Mouse (Mus musculus): ENCODE results near the gene Asrgl1. TPM values are rescaled to one million over a fixed set of nuclear protein-coding genes. Genes with fewer than 3 reads are reported as not detected.

The Asrgl1 gene
- polyA plus RNA-seq, 1 experiment from 2014 or later = 18.8 TPM

GRCm38 (mm10) chr19:9076982-9077660 is 58.3 kb downstream of the Asrgl1 start:
- H3K9me3 ChIP-seq (ENCODE audit: control insufficient read depth, low read length) = no peaks in the 10 kb centered on the region
- H3K4me3 ChIP-seq (ENCODE audit: low read length) = no peak overlapping the region
- no peaks in the 10 kb centered on the region for H3K36me3 ChIP-seq (ENCODE audit: control insufficient read depth, insufficient read depth, low read length)

GRCm38 (mm10) chr19:9076035-9076434 is 59.4 kb downstream of the Asrgl1 start:
- Histone ChIP-seq H3K9ac (ENCODE audit: low read length) (no peak overlapping the region), H3K27me3 (ENCODE audit: control insufficient read depth, insufficient read depth, low read depth, low read length) (no peaks in the 10 kb centered on the region), H3K9me3 (ENCODE audit: control insufficient read depth, low read length) (no peaks in the 10 kb centered on the region), H3K27ac (ENCODE audit: low read length) (no peak overlapping the region), H3K4me3 (ENCODE audit: low read length) (no peak overlapping the region), H3K36me3 (ENCODE audit: control insufficient read depth, insufficient read depth, low read length) (no peaks in the 10 kb centered on the region), H3K4me2 (ENCODE audit: low read depth, low read length) (no peak overlapping the region), H3K4me1 (replicated peaks; ENCODE audit: control insufficient read depth, insufficient read depth, low read length) (peaks cover 18% of the 10 kb centered on the region)
- ATAC-seq (ENCODE audit: low read depth) = no peak
- 91% methylated on average over 3 of the region's 3 CpGs for WGBS

More at GRCm38 (mm10) chr19:9076982-9077660, 58.3 kb downstream of the Asrgl1 start:
- WGBS = 59% methylated on average over 4 of the region's 4 CpGs
- no peak overlapping the region for H3K27ac ChIP-seq (ENCODE audit: low read length)
- H3K27me3 ChIP-seq (ENCODE audit: control insufficient read depth, insufficient read depth, low read depth, low read length) = no peaks in the 10 kb centered on the region
- no peak for ATAC-seq (ENCODE audit: low read depth)
- no peak overlapping the region for H3K4me2 ChIP-seq (ENCODE audit: low read depth, low read length)
- H3K9ac ChIP-seq (ENCODE audit: low read length) = no peak overlapping the region
- H3K4me1 ChIP-seq (replicated peaks; ENCODE audit: control insufficient read depth, insufficient read depth, low read length) = peaks cover 15% of the 10 kb centered on the region

GRCm38 (mm10) chr19:9075558-9075957 is 59.9 kb downstream of the Asrgl1 start:
- no peaks in the 10 kb centered on the region for H3K27me3 ChIP-seq (ENCODE audit: control insufficient read depth, insufficient read depth, low read depth, low read length)
- no peak for ATAC-seq (ENCODE audit: low read depth)
- no peak overlapping the region for H3K27ac ChIP-seq (ENCODE audit: low read length)
- no peaks in the 10 kb centered on the region for H3K9me3 ChIP-seq (ENCODE audit: control insufficient read depth, low read length)
- no peaks in the 10 kb centered on the region for H3K36me3 ChIP-seq (ENCODE audit: control insufficient read depth, insufficient read depth, low read length)
- peaks cover 21% of the 10 kb centered on the region for H3K4me1 ChIP-seq (replicated peaks; ENCODE audit: control insufficient read depth, insufficient read depth, low read length)
- no peak overlapping the region for H3K4me2 ChIP-seq (ENCODE audit: low read depth, low read length)
- 50% methylated on average over 2 of the region's 2 CpGs for WGBS
- no peak overlapping the region for H3K4me3 ChIP-seq (ENCODE audit: low read length)
- H3K9ac ChIP-seq (ENCODE audit: low read length) = no peak overlapping the region

- no peaks in the 10 kb centered on the region for H3K27me3 ChIP-seq (ENCODE audit: control insufficient read depth, insufficient read depth, low read depth, low read length)
- H3K4me2 ChIP-seq (ENCODE audit: low read depth, low read length) = no peak overlapping the region
- H3K4me1 ChIP-seq (replicated peaks; ENCODE audit: control insufficient read depth, insufficient read depth, low read length) = peaks cover 30% of the 10 kb centered on the region
- no peaks in the 10 kb centered on the region for H3K36me3 ChIP-seq (ENCODE audit: control insufficient read depth, insufficient read depth, low read length)
- H3K4me3 ChIP-seq (ENCODE audit: low read length) = no peak overlapping the region
- no peaks in the 10 kb centered on the region for H3K9me3 ChIP-seq (ENCODE audit: control insufficient read depth, low read length)
- H3K9ac ChIP-seq (ENCODE audit: low read length) = no peak overlapping the region
- WGBS = 64% methylated on average over 4 of the region's 4 CpGs
- peak overlapping the region; percentile 60 for H3K27ac ChIP-seq (ENCODE audit: low read length)
- ATAC-seq (ENCODE audit: low read depth) = no peak
Measured at GRCm38 (mm10) chr19:9074424-9074823, 61.0 kb downstream of the Asrgl1 start.

GRCm38 (mm10) chr19:9073776-9074411 is 61.5 kb downstream of the Asrgl1 start:
- Histone ChIP-seq H3K27ac (ENCODE audit: low read length) (peak overlapping the region; percentile 60), H3K27me3 (ENCODE audit: control insufficient read depth, insufficient read depth, low read depth, low read length) (no peaks in the 10 kb centered on the region), H3K9me3 (ENCODE audit: control insufficient read depth, low read length) (no peaks in the 10 kb centered on the region), H3K4me3 (ENCODE audit: low read length) (no peak overlapping the region), H3K36me3 (ENCODE audit: control insufficient read depth, insufficient read depth, low read length) (no peaks in the 10 kb centered on the region), H3K4me2 (ENCODE audit: low read depth, low read length) (no peak overlapping the region), H3K9ac (ENCODE audit: low read length) (no peak overlapping the region), H3K4me1 (replicated peaks; ENCODE audit: control insufficient read depth, insufficient read depth, low read length) (peaks cover 31% of the 10 kb centered on the region)
- no peak for ATAC-seq (ENCODE audit: low read depth)
- 58% methylated on average over 12 of the region's 12 CpGs for WGBS

GRCm38 (mm10) chr19:9072157-9072530 is 63.3 kb downstream of the Asrgl1 start:
- WGBS = 42% methylated on average over 2 of the region's 2 CpGs
- no peaks in the 10 kb centered on the region for H3K36me3 ChIP-seq (ENCODE audit: control insufficient read depth, insufficient read depth, low read length)
- no peak for ATAC-seq (ENCODE audit: low read depth)
- no peak overlapping the region for H3K4me2 ChIP-seq (ENCODE audit: low read depth, low read length)
- no peak overlapping the region for H3K9ac ChIP-seq (ENCODE audit: low read length)
- H3K4me3 ChIP-seq (ENCODE audit: low read length) = no peak overlapping the region
- peaks cover 31% of the 10 kb centered on the region for H3K4me1 ChIP-seq (replicated peaks; ENCODE audit: control insufficient read depth, insufficient read depth, low read length)
- no peaks in the 10 kb centered on the region for H3K9me3 ChIP-seq (ENCODE audit: control insufficient read depth, low read length)
- H3K27ac ChIP-seq (ENCODE audit: low read length) = peak overlapping the region; percentile 86
- no peaks in the 10 kb centered on the region for H3K27me3 ChIP-seq (ENCODE audit: control insufficient read depth, insufficient read depth, low read depth, low read length)

GRCm38 (mm10) chr19:9071456-9072156 is 63.8 kb downstream of the Asrgl1 start:
- no peaks in the 10 kb centered on the region for H3K9me3 ChIP-seq (ENCODE audit: control insufficient read depth, low read length)
- peak overlapping the region; percentile 86 for H3K27ac ChIP-seq (ENCODE audit: low read length)
- no peaks in the 10 kb centered on the region for H3K36me3 ChIP-seq (ENCODE audit: control insufficient read depth, insufficient read depth, low read length)
- no peak overlapping the region for H3K4me2 ChIP-seq (ENCODE audit: low read depth, low read length)
- peaks cover 31% of the 10 kb centered on the region for H3K4me1 ChIP-seq (replicated peaks; ENCODE audit: control insufficient read depth, insufficient read depth, low read length)
- ATAC-seq (ENCODE audit: low read depth) = peak; percentile 76
- no peak overlapping the region for H3K4me3 ChIP-seq (ENCODE audit: low read length)
- H3K27me3 ChIP-seq (ENCODE audit: control insufficient read depth, insufficient read depth, low read depth, low read length) = no peaks in the 10 kb centered on the region
- H3K9ac ChIP-seq (ENCODE audit: low read length) = no peak overlapping the region; the same call in 1 of the 2 replicates
- 34% methylated on average over 7 of the region's 7 CpGs for WGBS

GRCm38 (mm10) chr19:9070316-9070715 is 65.1 kb downstream of the Asrgl1 start:
- Histone ChIP-seq H3K27ac (ENCODE audit: low read length) (peak overlapping the region; percentile 86), H3K9ac (ENCODE audit: low read length) (no peak overlapping the region), H3K4me3 (ENCODE audit: low read length) (no peak overlapping the region), H3K27me3 (ENCODE audit: control insufficient read depth, insufficient read depth, low read depth, low read length) (no peaks in the 10 kb centered on the region), H3K4me1 (replicated peaks; ENCODE audit: control insufficient read depth, insufficient read depth, low read length) (peaks cover 41% of the 10 kb centered on the region), H3K9me3 (ENCODE audit: control insufficient read depth, low read length) (no peaks in the 10 kb centered on the region), H3K36me3 (ENCODE audit: control insufficient read depth, insufficient read depth, low read length) (no peaks in the 10 kb centered on the region), H3K4me2 (ENCODE audit: low read depth, low read length) (no peak overlapping the region)
- 27% methylated on average over 2 of the region's 2 CpGs for WGBS
- peak; percentile 16; the same call in 1 of the 2 replicates for ATAC-seq (ENCODE audit: low read depth)

- no peak overlapping the region for H3K9ac ChIP-seq (ENCODE audit: low read length)
- H3K4me1 ChIP-seq (replicated peaks; ENCODE audit: control insufficient read depth, insufficient read depth, low read length) = peaks cover 41% of the 10 kb centered on the region
- H3K36me3 ChIP-seq (ENCODE audit: control insufficient read depth, insufficient read depth, low read length) = no peaks in the 10 kb centered on the region
- ATAC-seq (ENCODE audit: low read depth) = peak; percentile 63
- WGBS = 19% methylated on average over 8 of the region's 8 CpGs
- no peak overlapping the region for H3K4me3 ChIP-seq (ENCODE audit: low read length)
- no peaks in the 10 kb centered on the region for H3K27me3 ChIP-seq (ENCODE audit: control insufficient read depth, insufficient read depth, low read depth, low read length)
- peak overlapping the region; percentile 86 for H3K27ac ChIP-seq (ENCODE audit: low read length)
- no peaks in the 10 kb centered on the region for H3K9me3 ChIP-seq (ENCODE audit: control insufficient read depth, low read length)
- H3K4me2 ChIP-seq (ENCODE audit: low read depth, low read length) = no peak overlapping the region
Measured at GRCm38 (mm10) chr19:9069687-9070307, 65.6 kb downstream of the Asrgl1 start.

All from lung, embryonic 16.5 days (tissue).